Mouse (Mus musculus) ES-E14 (cell line): ENCODE results near the gene Elovl3.

Source experiments
- CHD2 ChIP-seq: IDR thresholded peaks from 2 replicates; pipeline ENCODE4 v1.6.1; 2014; ENCODE audit warnings: mild to moderate bottlenecking, low read depth, low read length, inconsistent platforms
- HCFC1 ChIP-seq: IDR thresholded peaks from 2 replicates; pipeline ENCODE4 v1.6.1; 2012; ENCODE audit warnings: low read length, inconsistent platforms, borderline replicate concordance; ENCODE audit not compliant: insufficient read depth
- MAFK ChIP-seq: IDR thresholded peaks from 2 replicates; pipeline ENCODE4 v1.6.1; 2014; ENCODE audit warnings: mild to moderate bottlenecking, low read depth, low read length, inconsistent platforms; ENCODE audit not compliant: insufficient read depth
- ZC3H11A ChIP-seq: IDR thresholded peaks from 2 replicates; pipeline ENCODE4 v1.6.1; 2012; ENCODE audit warnings: low read depth, mild to moderate bottlenecking, inconsistent platforms, low read length, borderline replicate concordance
- ZNF384 ChIP-seq: IDR thresholded peaks from 2 replicates; pipeline ENCODE4 v1.6.1; 2012; ENCODE audit warnings: low read depth, low read length, inconsistent platforms

DNA sequence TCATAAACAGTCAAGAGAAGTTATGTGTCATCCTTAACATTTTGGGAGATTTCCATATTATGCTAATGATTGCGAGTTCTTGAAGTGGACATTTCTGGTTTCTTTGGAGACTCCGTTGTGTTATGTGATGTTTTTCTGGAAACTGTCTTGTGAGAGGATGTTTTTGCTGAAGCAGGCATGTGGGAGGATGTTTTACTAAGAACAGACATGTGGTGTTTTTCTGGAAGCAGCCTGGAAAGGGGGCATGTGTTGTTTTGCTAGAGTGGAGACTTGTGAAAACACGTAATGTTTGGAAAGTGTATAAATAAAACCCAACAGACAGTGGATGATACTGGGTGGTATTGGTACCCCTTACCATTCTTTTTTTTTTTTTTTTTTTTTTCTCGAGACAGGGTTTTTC is 36.4 kb upstream of the Elovl3 start:
- no peak for TF ChIP-seq ZC3H11A
- no peak for TF ChIP-seq MAFK
- 0 out of 2 replicates have a peak, but pooled peaks have one; percentile 16 for TF ChIP-seq ZNF384
- no peak for TF ChIP-seq HCFC1
- TF ChIP-seq CHD2 = no peak
